Mouse (Mus musculus) spleen, adult 2 months (tissue): ENCODE measurements around the gene Eno2.

Experiments
- CTCF ChIP-seq: fragments of 200-500 bp; IDR thresholded peaks from 2 replicates; pipeline ENCODE4 v1.5.1; 2011; ENCODE audit warnings: mild to moderate bottlenecking, inconsistent platforms; ENCODE audit not compliant: insufficient read depth, insufficient read length, insufficient replicate concordance; ENCODE audit errors: extremely low read depth
- POLR2A ChIP-seq: fragments of 200-500 bp; IDR thresholded peaks from 2 replicates; pipeline ENCODE4 v1.6.1; 2011; ENCODE audit warnings: low read depth, low read length, inconsistent platforms

- no peak for TF ChIP-seq POLR2A
- no peak for TF ChIP-seq CTCF
Measured at GRCm38 (mm10) chr6:124755306-124755705, 14.2 kb downstream of the Eno2 start.
